Mouse (Mus musculus) left cerebral cortex, adult 18-20 months (tissue): ENCODE measurements around the gene Btbd17. TPM values are rescaled to one million over a fixed set of nuclear protein-coding genes. Genes with fewer than 3 reads are reported as not detected.

Experiments
- DNase-seq, 2 experiments: peaks; one replicate each; pipeline ENCODE4 v3.0.0; 2021 to 2022; ENCODE audit warnings: low spot score in 2 of 2, mixed read lengths in 1 of 2
- total RNA-seq, 2 experiments: library from RNA; stranded (reverse); gene quantifications; 2 replicates each; pipeline ENCODE4 v1.2.3; 2021

Gene Btbd17
- total RNA-seq, 2 experiments from 2014 or later, result 26.3 to 31.6 TPM

- DNase-seq, result no peak
Measured at GRCm38 (mm10) chr11:114771896-114772295, 23.8 kb downstream of the Btbd17 start.

GRCm38 (mm10) chr11:114769911-114770310 lies 25.8 kb downstream of the Btbd17 start:
- no peak for DNase-seq

DNA sequence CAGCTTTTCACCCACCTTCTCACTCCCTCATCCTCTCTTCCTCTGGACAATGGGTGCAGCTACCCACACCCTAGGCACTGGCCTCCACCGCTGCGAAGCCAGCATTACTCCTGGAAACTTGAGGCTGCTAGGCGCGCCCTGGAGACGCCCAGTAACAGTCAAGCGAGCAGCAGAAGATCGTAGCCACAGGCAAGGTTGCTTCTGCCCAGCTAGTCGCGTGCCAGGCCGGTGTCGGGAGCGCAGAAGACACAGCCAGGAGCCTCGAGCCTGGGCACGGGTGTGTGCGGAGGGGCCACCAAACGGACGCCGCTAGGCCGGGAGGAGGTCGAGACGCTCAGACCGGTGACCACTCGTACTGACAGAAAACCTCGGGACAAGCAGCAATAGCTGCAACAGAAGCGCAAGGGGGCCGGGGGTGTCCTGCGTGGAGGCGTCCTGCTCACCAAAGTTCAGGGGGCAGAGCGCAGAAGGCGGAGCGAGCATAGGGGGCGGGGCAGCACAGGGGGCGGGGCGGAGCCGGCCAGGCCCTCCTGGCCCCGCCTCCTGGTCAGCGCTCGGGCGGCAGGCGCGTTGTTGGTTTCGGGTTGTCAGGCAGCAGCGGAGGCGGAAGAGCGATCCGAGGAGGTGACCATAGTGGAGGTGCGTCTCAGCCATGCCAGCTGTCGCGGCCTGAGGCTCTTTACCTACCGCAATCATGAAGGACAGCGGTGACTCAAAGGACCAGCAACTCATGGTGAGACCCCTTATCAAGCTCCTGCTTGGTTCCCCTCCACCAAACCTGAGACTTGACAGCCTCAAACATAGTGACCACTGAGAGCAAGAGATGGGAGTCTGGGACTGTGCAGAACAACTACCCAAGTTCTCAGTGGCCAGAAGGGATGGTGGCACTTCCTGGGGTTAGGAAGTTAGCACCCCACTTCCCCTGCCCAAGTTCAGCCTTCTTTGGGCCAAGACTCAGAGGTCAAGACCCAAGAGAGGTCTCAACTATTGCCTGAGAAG lies 30.6 kb downstream of the Btbd17 start, which contains the start of gene Kif19a:
Gene Kif19a, plus strand, starts transcription at position 569 of the 999 bp plus-strand sequence.
- peak in 1 of 2 experiments; percentile 15 for DNase-seq

DNA sequence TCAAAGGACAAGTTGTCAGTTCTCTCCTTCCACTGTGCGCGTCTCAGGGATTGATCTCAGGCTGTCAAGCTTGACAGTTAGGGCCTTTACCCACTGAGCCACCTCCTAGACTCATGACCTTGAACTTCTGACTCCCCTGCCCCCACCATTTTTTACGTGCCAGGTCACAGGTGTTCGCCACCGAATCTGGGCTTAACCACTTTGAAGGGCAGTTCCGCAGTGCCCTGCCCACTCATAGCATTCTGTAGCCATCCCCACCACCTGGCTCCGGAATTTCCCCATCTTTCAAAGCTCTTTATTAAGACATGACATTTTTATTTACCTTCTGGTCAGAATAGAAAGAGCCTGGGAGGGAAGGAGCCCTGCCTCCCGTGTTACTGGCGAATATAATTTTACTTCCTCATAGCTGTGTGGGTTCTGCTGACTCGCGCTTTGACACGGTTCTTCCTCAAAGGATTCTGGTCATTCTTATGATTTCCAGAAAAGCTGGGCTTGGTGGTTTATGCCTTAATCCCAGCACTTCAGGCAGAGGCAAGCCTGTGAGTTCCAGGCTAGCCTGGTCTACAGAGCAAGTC lies 48.1 kb downstream of the Btbd17 start:
- DNase-seq, result no peak

DNA sequence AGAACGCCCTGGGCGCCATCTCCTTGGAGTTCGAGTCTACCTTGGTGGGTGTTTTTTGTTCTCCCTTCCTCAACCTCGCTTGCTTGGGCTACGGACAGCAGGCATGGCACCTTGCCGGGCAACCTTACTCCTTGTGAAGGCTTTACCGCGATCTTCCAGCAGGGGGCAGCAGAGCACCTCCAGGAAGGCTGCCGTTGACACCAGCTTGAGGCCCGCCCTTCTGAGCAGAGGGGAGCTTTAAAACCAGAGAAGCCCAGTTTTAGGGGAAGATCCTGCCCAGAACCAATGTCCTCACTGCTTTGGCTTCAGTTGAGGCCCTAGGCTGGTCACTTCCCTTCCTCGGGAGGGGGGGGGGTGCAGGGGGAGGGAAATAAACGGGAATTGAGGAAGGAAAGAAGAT lies 50.6 kb downstream of the Btbd17 start:
- DNase-seq, result peak; percentile 91 to 98

GRCm38 (mm10) chr11:114741451-114741850 lies 54.3 kb downstream of the Btbd17 start:
- DNase-seq, result no peak

Other genes with a start within 250 kb of the Btbd17 start
- gene Rpl38, start 127.4 kb downstream of the Btbd17 start, total RNA-seq, result 1,000 to 10,000 TPM in 1 of 2 experiments, 100 to 1,000 TPM in 1; 952 to 1,003 TPM
- 10 to 100 TPM; 17.8 to 21.5 TPM for gene Ttyh2, start 120.5 kb downstream of the Btbd17 start, total RNA-seq
- gene Dnaic2, start 68.5 kb downstream of the Btbd17 start, total RNA-seq, result 1 to 10 TPM; 1.2 to 1.4 TPM
- 1 to 10 TPM; 1.7 to 2.6 TPM for gene Kif19a, start 30.6 kb downstream of the Btbd17 start, total RNA-seq
- not detected for gene Gpr142, start 3.0 kb upstream of the Btbd17 start, total RNA-seq
- gene Gprc5c, start 55.2 kb upstream of the Btbd17 start, total RNA-seq, result 1 to 10 TPM; 4.3 to 6.5 TPM
- under 1 TPM; 0.65 to 0.80 TPM for gene Cd300a, start 94.1 kb upstream of the Btbd17 start, total RNA-seq
- gene Cd300lb, start 138.4 kb upstream of the Btbd17 start, total RNA-seq, result not detected
- not detected for gene Cd300c, start 173.2 kb upstream of the Btbd17 start, total RNA-seq
- under 1 TPM in 1 of 2 experiments, not detected in 1; 0.12 TPM for gene Cd300ld, start 194.0 kb upstream of the Btbd17 start, total RNA-seq
- gene Cd300c2, start 205.9 kb upstream of the Btbd17 start, total RNA-seq, result 1 to 10 TPM; 3.3 to 3.7 TPM
- not detected for gene Cd300ld2, start 220.2 kb upstream of the Btbd17 start, total RNA-seq
- gene Cd300ld4, start 231.1 kb upstream of the Btbd17 start, total RNA-seq, result not detected
- under 1 TPM; 0.60 to 0.82 TPM for gene Cd300ld5, start 241.8 kb upstream of the Btbd17 start, total RNA-seq